Mouse (Mus musculus) forebrain, embryonic 16.5 days (tissue): ENCODE measurements at regions not wholly inside any gene's neighbourhood (a gene's known extent, or its start where the extent isn't known, plus 50 kb on each side); places are given as distances from the start of the nearest gene placed in this dataset.

Experiments
- ATAC-seq: fragments of 200-750 bp; cut with Nextera tagmentation; 2 replicates; pipeline ENCODE4 v1.8.0; 2017; ENCODE audit warnings: mild to moderate bottlenecking, moderate library complexity
- H3K27ac ChIP-seq: fragments of 300-500 bp; sonication (generic); 2 replicates; pipeline ENCODE4 v1.5.1; 2014; ENCODE audit warnings: low read length, control low read depth
- H3K27me3 ChIP-seq: fragments of 300-500 bp; sonication (generic); replicated peaks from 2 replicates; pipeline ENCODE4 v1.6.1; 2014; ENCODE audit warnings: low read length; ENCODE audit not compliant: control insufficient read depth, insufficient read depth
- H3K36me3 ChIP-seq: fragments of 300-500 bp; sonication (generic); 2 replicates; pipeline ENCODE4 v1.6.1; 2014; ENCODE audit not compliant: control insufficient read depth, insufficient read depth
- H3K4me1 ChIP-seq: fragments of 300-500 bp; sonication (generic); replicated peaks from 2 replicates; pipeline ENCODE4 v1.6.1; 2014; ENCODE audit warnings: low read length; ENCODE audit not compliant: control insufficient read depth, insufficient read depth
- H3K4me2 ChIP-seq: fragments of 300-500 bp; sonication (generic); 2 replicates; pipeline ENCODE4 v1.6.1; 2014; ENCODE audit warnings: mild to moderate bottlenecking, low read length, control low read depth
- H3K4me3 ChIP-seq: fragments of 300-500 bp; sonication (generic); replicated peaks from 2 replicates; pipeline ENCODE4 v1.5.1; 2014; ENCODE audit warnings: mild to moderate bottlenecking, low read length, control low read depth
- H3K9ac ChIP-seq: fragments of 300-500 bp; sonication (generic); replicated peaks from 2 replicates; pipeline ENCODE4 v1.6.1; 2014; ENCODE audit warnings: low read depth, low read length, control low read depth
- H3K9me3 ChIP-seq: fragments of 300-500 bp; sonication (generic); 2 replicates; pipeline ENCODE4 v1.6.1; 2016; ENCODE audit warnings: low read length; ENCODE audit not compliant: control insufficient read depth
- WGBS: fragments of 180-500 bp; shearing (Covaris S2); extraction: QIAGEN DNeasy Blood & Tissue Kit; methylation state at CpG from one replicate; pipeline ENCODE4 v1.1.7; 2014; 5-methylcytosine and 5-hydroxymethylcytosine counted together

GRCm38 (mm10) chr1:183504103-183504841, 86.3 kb downstream of the Hhipl2 start:
- H3K27me3 ChIP-seq: no peaks in the 10 kb centered on the region
- 72% methylated on average over 14 of the region's 14 CpGs for WGBS
- no peaks in the 10 kb centered on the region for H3K36me3 ChIP-seq
- no peak overlapping the region for H3K27ac ChIP-seq
- no peak overlapping the region for H3K4me2 ChIP-seq
- ATAC-seq: peak; percentile 28
- H3K9me3 ChIP-seq: no peaks in the 10 kb centered on the region
- no peak overlapping the region for H3K4me3 ChIP-seq
- no peak overlapping the region for H3K9ac ChIP-seq
- H3K4me1 ChIP-seq: no peaks in the 10 kb centered on the region

- H3K9me3 ChIP-seq: no peaks in the 10 kb centered on the region
- no peak for ATAC-seq
Observed at GRCm38 (mm10) chr1:183507893-183508292, 89.9 kb downstream of the Hhipl2 start.

GRCm38 (mm10) chr1:183510759-183511158, 92.7 kb downstream of the Hhipl2 start:
- ATAC-seq: no peak
- WGBS: 91% methylated on average over 10 of the region's 10 CpGs

More at GRCm38 (mm10) chr1:183507893-183508292, 89.9 kb downstream of the Hhipl2 start:
- Histone ChIP-seq H3K4me1 (no peaks in the 10 kb centered on the region), H3K27me3 (no peaks in the 10 kb centered on the region), H3K36me3 (no peaks in the 10 kb centered on the region), H3K9ac (no peak overlapping the region), H3K27ac (no peak overlapping the region), H3K4me2 (no peak overlapping the region), H3K4me3 (no peak overlapping the region)
- WGBS: 87% methylated on average over 2 of the region's 2 CpGs

GRCm38 (mm10) chr1:183513876-183514275, 95.9 kb downstream of the Hhipl2 start:
- no peaks in the 10 kb centered on the region for H3K9me3 ChIP-seq
- no peaks in the 10 kb centered on the region for H3K36me3 ChIP-seq
- no peaks in the 10 kb centered on the region for H3K27me3 ChIP-seq
- no peak overlapping the region for H3K4me2 ChIP-seq
- H3K4me3 ChIP-seq: no peak overlapping the region
- 71% methylated on average over 3 of the region's 3 CpGs for WGBS
- H3K27ac ChIP-seq: no peak overlapping the region
- H3K4me1 ChIP-seq: no peaks in the 10 kb centered on the region
- no peak for ATAC-seq
- H3K9ac ChIP-seq: no peak overlapping the region

More at GRCm38 (mm10) chr1:183510759-183511158, 92.7 kb downstream of the Hhipl2 start:
- Histone ChIP-seq H3K9ac (no peak overlapping the region), H3K4me1 (no peaks in the 10 kb centered on the region), H3K27me3 (no peaks in the 10 kb centered on the region), H3K27ac (no peak overlapping the region), H3K36me3 (no peaks in the 10 kb centered on the region), H3K4me3 (no peak overlapping the region), H3K9me3 (no peaks in the 10 kb centered on the region), H3K4me2 (no peak overlapping the region)

- Histone ChIP-seq H3K4me1 (no peaks in the 10 kb centered on the region), H3K9ac (no peak overlapping the region), H3K36me3 (no peaks in the 10 kb centered on the region), H3K27ac (no peak overlapping the region), H3K4me2 (no peak overlapping the region), H3K4me3 (no peak overlapping the region), H3K27me3 (no peaks in the 10 kb centered on the region), H3K9me3 (no peaks in the 10 kb centered on the region)
- ATAC-seq: no peak
- WGBS: 61% methylated on average over 15 of the region's 15 CpGs
Observed at GRCm38 (mm10) chr1:183514281-183514983, 96.4 kb downstream of the Hhipl2 start.

GRCm38 (mm10) chr1:183514984-183515287, 96.9 kb downstream of the Hhipl2 start:
- H3K27ac ChIP-seq: no peak overlapping the region
- 70% methylated on average over 2 of the region's 2 CpGs for WGBS

GRCm38 (mm10) chr1:183516167-183516566, 98.2 kb downstream of the Hhipl2 start:
- no peak overlapping the region for H3K4me3 ChIP-seq
- 74% methylated on average over 4 of the region's 4 CpGs for WGBS

More at GRCm38 (mm10) chr1:183514984-183515287, 96.9 kb downstream of the Hhipl2 start:
- no peak overlapping the region for H3K4me3 ChIP-seq
- H3K27me3 ChIP-seq: no peaks in the 10 kb centered on the region
- no peak for ATAC-seq
- no peaks in the 10 kb centered on the region for H3K9me3 ChIP-seq
- no peak overlapping the region for H3K9ac ChIP-seq
- H3K4me2 ChIP-seq: no peak overlapping the region
- H3K36me3 ChIP-seq: no peaks in the 10 kb centered on the region
- no peaks in the 10 kb centered on the region for H3K4me1 ChIP-seq

GRCm38 (mm10) chr1:183517236-183517635, 99.2 kb downstream of the Hhipl2 start:
- no peaks in the 10 kb centered on the region for H3K27me3 ChIP-seq
- no peak for ATAC-seq
- H3K4me1 ChIP-seq: peaks cover 10% of the 10 kb centered on the region
- H3K4me3 ChIP-seq: no peak overlapping the region
- H3K36me3 ChIP-seq: no peaks in the 10 kb centered on the region
- WGBS: 83% methylated on average over 4 of the region's 4 CpGs
- H3K9ac ChIP-seq: no peak overlapping the region
- H3K27ac ChIP-seq: no peak overlapping the region
- no peaks in the 10 kb centered on the region for H3K9me3 ChIP-seq
- no peak overlapping the region for H3K4me2 ChIP-seq

More at GRCm38 (mm10) chr1:183516167-183516566, 98.2 kb downstream of the Hhipl2 start:
- Histone ChIP-seq H3K27me3 (no peaks in the 10 kb centered on the region), H3K4me2 (no peak overlapping the region), H3K9ac (no peak overlapping the region), H3K4me1 (peaks cover 3% of the 10 kb centered on the region), H3K9me3 (no peaks in the 10 kb centered on the region), H3K27ac (no peak overlapping the region), H3K36me3 (no peaks in the 10 kb centered on the region)
- no peak for ATAC-seq

GRCm38 (mm10) chr1:183521569-183521968, 103.6 kb downstream of the Hhipl2 start:
- no peak overlapping the region for H3K4me2 ChIP-seq
- H3K27me3 ChIP-seq: no peaks in the 10 kb centered on the region
- H3K4me3 ChIP-seq: no peak overlapping the region
- WGBS: 39% methylated on average over 7 of the region's 7 CpGs
- ATAC-seq: peak; percentile 59
- no peaks in the 10 kb centered on the region for H3K36me3 ChIP-seq
- H3K4me1 ChIP-seq: peaks cover 10% of the 10 kb centered on the region
- H3K27ac ChIP-seq: no peak overlapping the region
- no peaks in the 10 kb centered on the region for H3K9me3 ChIP-seq
- no peak overlapping the region for H3K9ac ChIP-seq
